Mouse (Mus musculus) midbrain, postnatal 0 days (tissue): ENCODE results near the gene Cog1. TPM values are rescaled to one million over a fixed set of nuclear protein-coding genes. Genes with fewer than 3 reads are reported as not detected.

ENCODE experiments used
- ATAC-seq: fragments of 200-750 bp; cut with Nextera tagmentation; 2 replicates; pipeline ENCODE4 v1.8.0; 2017; ENCODE audit warnings: moderate number of reproducible peaks, mild to moderate bottlenecking, moderate TSS enrichment, moderate library complexity; ENCODE audit not compliant: low FRiP score
- DNase-seq: peaks from one replicate; pipeline ENCODE4 v3.0.0-alpha.2; 2015; ENCODE audit warnings: low spot score
- H3K27ac ChIP-seq: fragments of 300-500 bp; sonication (generic); 2 replicates; pipeline ENCODE4 v1.5.1; 2014; ENCODE audit warnings: low read depth, mild to moderate bottlenecking, low read length, mixed read lengths
- H3K27me3 ChIP-seq: fragments of 300-500 bp; sonication (generic); 2 replicates; pipeline ENCODE4 v1.6.1; 2014; ENCODE audit warnings: low read length, control low read depth, mixed read lengths; ENCODE audit not compliant: insufficient read depth
- H3K36me3 ChIP-seq: fragments of 300-500 bp; sonication (generic); 2 replicates; pipeline ENCODE4 v1.6.1; 2014; ENCODE audit warnings: low read length, control low read depth, mixed read lengths; ENCODE audit not compliant: insufficient read depth
- H3K4me1 ChIP-seq: fragments of 300-500 bp; sonication (generic); 2 replicates; pipeline ENCODE4 v1.6.1; 2014; ENCODE audit warnings: mild to moderate bottlenecking, control low read depth, antibody characterized with exemption, low read length, mixed read lengths; ENCODE audit not compliant: insufficient read depth
- H3K4me2 ChIP-seq: fragments of 300-500 bp; sonication (generic); 2 replicates; pipeline ENCODE4 v1.6.1; 2014; ENCODE audit warnings: low read depth, mild to moderate bottlenecking, low read length, mixed read lengths; ENCODE audit not compliant: poor library complexity, severe bottlenecking
- H3K4me3 ChIP-seq: fragments of 300-500 bp; sonication (generic); 2 replicates; pipeline ENCODE4 v1.5.1; 2014; ENCODE audit warnings: low read depth, mild to moderate bottlenecking, low read length, moderate library complexity
- H3K9ac ChIP-seq: fragments of 300-500 bp; sonication (generic); replicated peaks from 2 replicates; pipeline ENCODE4 v1.6.1; 2014; ENCODE audit warnings: mild to moderate bottlenecking, low read length, moderate library complexity, mixed read lengths; ENCODE audit not compliant: poor library complexity, severe bottlenecking
- H3K9me3 ChIP-seq: fragments of 300-500 bp; sonication (generic); 2 replicates; pipeline ENCODE4 v1.6.1; 2016; ENCODE audit warnings: low read length, control low read depth
- CTCF ChIP-seq: IDR thresholded peaks from 2 replicates; pipeline ENCODE4 v1.5.1; 2016; ENCODE audit warnings: antibody characterized with exemption, mild to moderate bottlenecking
- WGBS: fragments of 180-500 bp; shearing (Covaris S2); extraction: QIAGEN DNeasy Blood & Tissue Kit; methylation state at CpG from one replicate; pipeline ENCODE4 v1.1.7; 2014; 5-methylcytosine and 5-hydroxymethylcytosine counted together
- polyA plus RNA-seq: library from polyadenylated mRNA; unstranded; fragments of >200 nt; fragmentation: Nextera tagmentation; extraction: Ambion mirVana; gene quantifications from 2 replicates; pipeline ENCODE4 v1.2.1, GENCODE M21; 2015
- total RNA-seq: library from RNA; depleted of rRNA; stranded (reverse); fragments of >200 nt; gene quantifications from 2 replicates; pipeline ENCODE4 v1.2.3, GENCODE M21; 2014

Cog1 gene
- total and polyA plus RNA-seq, 2 experiments from 2014 or later = 28.3 to 55.8 TPM

- 58% methylated on average over 2 of the region's 2 CpGs for WGBS
- no peak for ATAC-seq
- DNase-seq = no peak
- Histone ChIP-seq H3K9ac (no peak overlapping the region), H3K4me1 (no peaks in the 10 kb centered on the region), H3K27ac (no peak overlapping the region), H3K4me2 (no peak overlapping the region), H3K27me3 (no peaks in the 10 kb centered on the region), H3K4me3 (no peak overlapping the region), H3K9me3 (no peaks in the 10 kb centered on the region), H3K36me3 (peaks cover 33% of the 10 kb centered on the region)
- no peak for TF ChIP-seq CTCF
Observed at GRCm38 (mm10) chr11:113664279-113664678, 15.3 kb downstream of the Cog1 start.

- no peaks in the 10 kb centered on the region for H3K4me1 ChIP-seq
- ATAC-seq (no peak), DNase-seq (no peak)
- no peak overlapping the region for H3K27ac ChIP-seq
- H3K9me3 ChIP-seq = no peaks in the 10 kb centered on the region
- H3K36me3 ChIP-seq = peaks cover 25% of the 10 kb centered on the region
- H3K4me2 ChIP-seq = no peak overlapping the region
- 83% methylated on average over 6 of the region's 6 CpGs for WGBS
- no peak for TF ChIP-seq CTCF
- no peak overlapping the region for H3K4me3 ChIP-seq
- no peak overlapping the region for H3K9ac ChIP-seq
- H3K27me3 ChIP-seq = no peaks in the 10 kb centered on the region
Observed at GRCm38 (mm10) chr11:113666205-113666604, 17.2 kb downstream of the Cog1 start.

- ATAC-seq (no peak), DNase-seq (no peak)
- H3K27me3 ChIP-seq = no peaks in the 10 kb centered on the region
- H3K27ac ChIP-seq = no peak overlapping the region
- H3K9me3 ChIP-seq = no peaks in the 10 kb centered on the region
- H3K4me2 ChIP-seq = no peak overlapping the region
- H3K4me3 ChIP-seq = no peak overlapping the region
- 70% methylated on average over 10 of the region's 10 CpGs for WGBS
- peaks cover 24% of the 10 kb centered on the region for H3K36me3 ChIP-seq
- H3K9ac ChIP-seq = no peak overlapping the region
- no peaks in the 10 kb centered on the region for H3K4me1 ChIP-seq
- TF ChIP-seq CTCF = no peak
Observed at GRCm38 (mm10) chr11:113666648-113667047, 17.7 kb downstream of the Cog1 start.

- 72% methylated on average over 2 of the region's 2 CpGs for WGBS
- Histone ChIP-seq H3K4me1 (no peaks in the 10 kb centered on the region), H3K4me2 (no peak overlapping the region), H3K27me3 (no peaks in the 10 kb centered on the region), H3K4me3 (no peak overlapping the region), H3K9me3 (no peaks in the 10 kb centered on the region), H3K9ac (no peak overlapping the region), H3K36me3 (peaks cover 19% of the 10 kb centered on the region), H3K27ac (no peak overlapping the region)
- no peak for ATAC-seq
- TF ChIP-seq CTCF = no peak
- DNase-seq = no peak
Observed at GRCm38 (mm10) chr11:113667122-113667521, 18.2 kb downstream of the Cog1 start.

- TF ChIP-seq CTCF = no peak
- Histone ChIP-seq H3K9ac (no peak overlapping the region), H3K4me1 (no peaks in the 10 kb centered on the region), H3K4me3 (no peak overlapping the region), H3K9me3 (no peaks in the 10 kb centered on the region), H3K27ac (no peak overlapping the region), H3K36me3 (peaks cover 16% of the 10 kb centered on the region), H3K27me3 (no peaks in the 10 kb centered on the region), H3K4me2 (no peak overlapping the region)
- ATAC-seq = no peak
- WGBS = 87% methylated on average over 4 of the region's 4 CpGs
- DNase-seq = no peak
Observed at GRCm38 (mm10) chr11:113667704-113668103, 18.7 kb downstream of the Cog1 start.

GRCm38 (mm10) chr11:113668857-113669256 is 19.9 kb downstream of the Cog1 start:
- Histone ChIP-seq H3K9me3 (no peaks in the 10 kb centered on the region), H3K9ac (no peak overlapping the region), H3K27ac (no peak overlapping the region), H3K4me2 (no peak overlapping the region), H3K36me3 (peaks cover 14% of the 10 kb centered on the region), H3K4me3 (no peak overlapping the region), H3K27me3 (no peaks in the 10 kb centered on the region), H3K4me1 (no peaks in the 10 kb centered on the region)
- ATAC-seq = no peak
- no peak for TF ChIP-seq CTCF
- WGBS = 96% methylated on average over 5 of the region's 5 CpGs
- no peak for DNase-seq
